Mouse (Mus musculus) small intestine, adult 2 months (tissue): ENCODE data around the gene Gm4133. TPM values are rescaled to one million over a fixed set of nuclear protein-coding genes. Genes with fewer than 3 reads are reported as not detected.
"Not testable (repeated sequence)": the region's sequence is repeated elsewhere in the genome, so short reads cannot be mapped to it uniquely, and the experiment has no call there.

ENCODE experiments used
- H3K27ac ChIP-seq: fragments of 200-500 bp; 2 replicates; pipeline ENCODE4 v1.5.1; 2012; ENCODE audit warnings: low read depth, low read length, control low read depth, inconsistent platforms; ENCODE audit not compliant: insufficient read depth
- H3K27me3 ChIP-seq: fragments of 200-500 bp; 2 replicates; pipeline ENCODE4 v1.6.1; 2012; ENCODE audit warnings: mild to moderate bottlenecking, moderate library complexity, low read length, inconsistent platforms; ENCODE audit not compliant: control insufficient read depth, insufficient read depth
- H3K36me3 ChIP-seq: fragments of 200-500 bp; 2 replicates; pipeline ENCODE4 v1.6.1; 2012; ENCODE audit warnings: mild to moderate bottlenecking, low read length, control low read depth, inconsistent platforms; ENCODE audit not compliant: control insufficient read depth, insufficient read depth
- H3K4me1 ChIP-seq: fragments of 200-500 bp; 2 replicates; pipeline ENCODE4 v1.6.1; 2012; ENCODE audit warnings: low read length, inconsistent platforms, mixed read lengths; ENCODE audit not compliant: control insufficient read depth, insufficient read depth, insufficient read length
- H3K4me3 ChIP-seq: fragments of 200-500 bp; 2 replicates; pipeline ENCODE4 v1.5.1; 2012; ENCODE audit warnings: low read depth, mild to moderate bottlenecking, control low read depth, inconsistent platforms, low read length, moderate library complexity
- whole genome bisulfite sequencing: fragments of 180-500 bp; shearing (Covaris S2); methylation state at CpG from one replicate; pipeline ENCODE4 v1.1.7; 2018; 5-methylcytosine and 5-hydroxymethylcytosine counted together
- polyA plus RNA-seq: library from polyadenylated mRNA; depleted of rRNA; stranded (reverse); fragments of >200 nt; gene quantifications from 2 replicates; pipeline ENCODE4 v1.2.3, GENCODE M21; 2012; rRNA removed

Gene Gm4133
- not detected in 2 replicates for polyA plus RNA-seq

GRCm38 (mm10) chr7:20333965-20334364 is at the start of gene Gm4133:
TSS of gene Gm4133 (minus strand) at chr7:20334065.
- H3K27me3 ChIP-seq, H3K27ac ChIP-seq, H3K4me1 ChIP-seq, H3K4me3 ChIP-seq, H3K36me3 ChIP-seq: not testable (repeated sequence)
- WGBS, result no CpG with 5 or more reads among the region's 2 CpGs

GRCm38 (mm10) chr7:20375310-20375709 is 41.4 kb upstream of the Gm4133 start, which contains the start of gene Gm5728:
TSS of gene Gm5728 (minus strand) at chr7:20375410.
- not testable (repeated sequence) for H3K4me3 ChIP-seq, H3K27me3 ChIP-seq, H3K36me3 ChIP-seq, H3K27ac ChIP-seq, H3K4me1 ChIP-seq
- WGBS, result no CpG with 5 or more reads among the region's 1 CpGs

Other genes with a start within 250 kb of the Gm4133 start
- 0.08 and 0.14 TPM in 2 replicates for gene Vmn1r91, start 234.4 kb downstream of the Gm4133 start, polyA plus RNA-seq
- gene Gm16442, start 211.5 kb downstream of the Gm4133 start, polyA plus RNA-seq, result not detected in 2 replicates
- gene Vmn1r93, start 195.0 kb downstream of the Gm4133 start, polyA plus RNA-seq, result not detected in 2 replicates
- gene Vmn1r94, start 165.7 kb downstream of the Gm4133 start, polyA plus RNA-seq, result not detected in 2 replicates
- not detected in 2 replicates for gene Vmn1r95, start 140.4 kb downstream of the Gm4133 start, polyA plus RNA-seq
- gene Gm6164, start 128.5 kb downstream of the Gm4133 start, polyA plus RNA-seq, result not detected in 2 replicates
- gene Gm4498, start 100.2 kb downstream of the Gm4133 start, polyA plus RNA-seq, result not detected in 2 replicates
- gene Gm5890, start 71.2 kb downstream of the Gm4133 start, polyA plus RNA-seq, result not detected in 2 replicates
- not detected in 2 replicates for gene Gm5728, start 41.3 kb upstream of the Gm4133 start, polyA plus RNA-seq
- not detected in 2 replicates for gene Vmn1r100, start 83.9 kb upstream of the Gm4133 start, polyA plus RNA-seq
- not detected in 2 replicates for gene Vmn1r101, start 108.5 kb upstream of the Gm4133 start, polyA plus RNA-seq
- not detected in 2 replicates for gene Gm10670, start 140.9 kb upstream of the Gm4133 start, polyA plus RNA-seq
- not detected in 2 replicates for gene Vmn1r103, start 176.5 kb upstream of the Gm4133 start, polyA plus RNA-seq
- gene Vmn1r104, start 199.8 kb upstream of the Gm4133 start, polyA plus RNA-seq, result not detected in 2 replicates
- gene Gm5726, start 211.7 kb upstream of the Gm4133 start, polyA plus RNA-seq, result not detected in 2 replicates
- not detected in 2 replicates for gene Gm4141, start 242.2 kb upstream of the Gm4133 start, polyA plus RNA-seq